Comparison of ENCODE assay signal across 7 mouse cellular contexts in genomic region chr3:96558159-96558558, GRCm38 (mm10). TPM values are rescaled to one million over a fixed set of nuclear protein-coding genes. Genes with fewer than 3 reads are reported as not detected.
DNase-seq lines count a peak whose midpoint lies in the region; ATAC-seq lines count a peak whose summit lies in the region.

No protein-coding gene starts in this region.

- DNase-seq in urinary bladder, postnatal 14 days (ENCODE audit: low spot score): peak; percentile 33
- no peak for DNase-seq in urinary bladder, postnatal 10 days (ENCODE audit: low spot score)
- no peak for DNase-seq in midbrain, embryonic 11.5 days (ENCODE audit: low spot score, missing footprints)
- no peak for DNase-seq in right cerebral cortex, adult 2 months (ENCODE audit: low spot score in 2 of 2)
- DNase-seq in natural killer cell, adult 2 months (ENCODE audit: low spot score in 2 of 2): no peak

- H3K4me1 ChIP-seq in forebrain, embryonic 12.5 days: peaks cover 53% of the 10 kb centered on the region
- peaks cover 44% of the 10 kb centered on the region for H3K4me1 ChIP-seq in kidney, embryonic 14.5 days (ENCODE audit: control insufficient read depth, insufficient read depth, low read length)
- peaks cover 23% of the 10 kb centered on the region; the same call in 1 of the 2 replicates for H3K4me1 ChIP-seq in midbrain, embryonic 11.5 days (ENCODE audit: control insufficient read depth, insufficient read depth, low read length)

- peak overlapping the region; percentile 3; the same call in 1 of the 2 replicates for H3K27ac ChIP-seq in forebrain, embryonic 12.5 days
- H3K27ac ChIP-seq in kidney, embryonic 14.5 days (ENCODE audit: low read depth, low read length): peak overlapping the region; percentile 78
- H3K27ac ChIP-seq in midbrain, embryonic 11.5 days (ENCODE audit: low read depth, low read length): no peak overlapping the region

- no peaks in the 10 kb centered on the region for H3K27me3 ChIP-seq in forebrain, embryonic 12.5 days
- H3K27me3 ChIP-seq in kidney, embryonic 14.5 days (ENCODE audit: control insufficient read depth, insufficient read depth, low read length): no peaks in the 10 kb centered on the region
- no peaks in the 10 kb centered on the region for H3K27me3 ChIP-seq in midbrain, embryonic 11.5 days (ENCODE audit: control insufficient read depth, insufficient read depth, low read length)

- peaks cover 22% of the 10 kb centered on the region for H3K36me3 ChIP-seq in forebrain, embryonic 12.5 days (replicated peaks)
- H3K36me3 ChIP-seq in kidney, embryonic 14.5 days (ENCODE audit: control insufficient read depth, insufficient read depth, low read length): peaks cover 24% of the 10 kb centered on the region
- 0 out of 2 replicates have a peak, but pooled peaks cover 7% of the 10 kb centered on the region for H3K36me3 ChIP-seq in midbrain, embryonic 11.5 days (ENCODE audit: control insufficient read depth, insufficient read depth, low read length)

- H3K9ac ChIP-seq in forebrain, embryonic 12.5 days: peak overlapping the region; percentile 63
- peak overlapping the region; percentile 86 for H3K9ac ChIP-seq in kidney, embryonic 14.5 days (ENCODE audit: low read depth, low read length)
- H3K9ac ChIP-seq in midbrain, embryonic 11.5 days (ENCODE audit: low read length): peak overlapping the region; percentile 81

- H3K4me2 ChIP-seq in forebrain, embryonic 12.5 days: peak overlapping the region; percentile 67
- peak overlapping the region; percentile 81 for H3K4me2 ChIP-seq in kidney, embryonic 14.5 days (replicated peaks; ENCODE audit: low read depth, low read length)
- peak overlapping the region; percentile 83 for H3K4me2 ChIP-seq in midbrain, embryonic 11.5 days

- H3K9me3 ChIP-seq in forebrain, embryonic 12.5 days: no peaks in the 10 kb centered on the region
- H3K9me3 ChIP-seq in kidney, embryonic 14.5 days (ENCODE audit: control insufficient read depth, low read length): no peaks in the 10 kb centered on the region
- H3K9me3 ChIP-seq in midbrain, embryonic 11.5 days (ENCODE audit: control insufficient read depth, low read length): no peaks in the 10 kb centered on the region

- H3K4me3 ChIP-seq in forebrain, embryonic 12.5 days (replicated peaks): peak overlapping the region; percentile 63
- peak overlapping the region; percentile 79 for H3K4me3 ChIP-seq in kidney, embryonic 14.5 days (ENCODE audit: low read length)
- H3K4me3 ChIP-seq in midbrain, embryonic 11.5 days (ENCODE audit: low read depth, low read length): peak overlapping the region; percentile 53

- no peak for ATAC-seq in forebrain, embryonic 12.5 days (ENCODE audit: low FRiP score)
- ATAC-seq in kidney, embryonic 14.5 days (ENCODE audit: low FRiP score, low TSS enrichment): no peak
- peak; percentile 27; the same call in 1 of the 2 replicates for ATAC-seq in midbrain, embryonic 11.5 days (ENCODE audit: low FRiP score)

- WGBS in forebrain, embryonic 12.5 days: under 1% methylated on average over 17 of the region's 17 CpGs
- under 1% methylated on average over 17 of the region's 17 CpGs for WGBS in kidney, embryonic 14.5 days
- WGBS in midbrain, embryonic 11.5 days: 1% methylated on average over 17 of the region's 17 CpGs

RNA-seq across cellular contexts. Expression of gene Txnip, which starts 0.4 kb away (rescaled TPM):
- 40.4 and 40.8 TPM in 2 replicates for polyA plus RNA-seq in forebrain, embryonic 12.5 days (2016; fragmentation: Nextera tagmentation; extraction: Ambion mirVana)
- polyA plus RNA-seq in kidney, embryonic 14.5 days (2014; fragmentation: Nextera tagmentation; extraction: Ambion mirVana): 91.1 and 148 TPM in 2 replicates
- polyA plus RNA-seq in midbrain, embryonic 11.5 days (2014; fragmentation: Nextera tagmentation; extraction: Ambion mirVana): 54.0 and 55.9 TPM in 2 replicates

RNA-seq across cellular contexts. Expression of gene Gm16253, which starts 18.6 kb away (rescaled TPM):
- 1.3 and 1.7 TPM in 2 replicates for polyA plus RNA-seq in forebrain, embryonic 12.5 days (2016; fragmentation: Nextera tagmentation; extraction: Ambion mirVana)
- 0.72 and 1.3 TPM in 2 replicates for polyA plus RNA-seq in kidney, embryonic 14.5 days (2014; fragmentation: Nextera tagmentation; extraction: Ambion mirVana)
- polyA plus RNA-seq in midbrain, embryonic 11.5 days (2014; fragmentation: Nextera tagmentation; extraction: Ambion mirVana): 0.36 and 0.43 TPM in 2 replicates

RNA-seq across cellular contexts. Expression of gene Hfe2, which starts 33.2 kb away (rescaled TPM):
- polyA plus RNA-seq in forebrain, embryonic 12.5 days (2016; fragmentation: Nextera tagmentation; extraction: Ambion mirVana): 0.54 and 0.84 TPM in 2 replicates
- polyA plus RNA-seq in kidney, embryonic 14.5 days (2014; fragmentation: Nextera tagmentation; extraction: Ambion mirVana): 0.20 and 0.30 TPM in 2 replicates
- 1.3 and 1.7 TPM in 2 replicates for polyA plus RNA-seq in midbrain, embryonic 11.5 days (2014; fragmentation: Nextera tagmentation; extraction: Ambion mirVana)

RNA-seq across cellular contexts. Expression of gene Polr3gl, which starts 35.8 kb away (rescaled TPM):
- 40.1 and 40.7 TPM in 2 replicates for polyA plus RNA-seq in forebrain, embryonic 12.5 days (2016; fragmentation: Nextera tagmentation; extraction: Ambion mirVana)
- 18.0 and 22.3 TPM in 2 replicates for polyA plus RNA-seq in kidney, embryonic 14.5 days (2014; fragmentation: Nextera tagmentation; extraction: Ambion mirVana)
- 12.1 and 14.7 TPM in 2 replicates for polyA plus RNA-seq in midbrain, embryonic 11.5 days (2014; fragmentation: Nextera tagmentation; extraction: Ambion mirVana)

RNA-seq across cellular contexts. Expression of gene Ankrd34a, which starts 38.3 kb away (rescaled TPM):
- polyA plus RNA-seq in forebrain, embryonic 12.5 days (2016; fragmentation: Nextera tagmentation; extraction: Ambion mirVana): 4.0 and 4.4 TPM in 2 replicates
- polyA plus RNA-seq in kidney, embryonic 14.5 days (2014; fragmentation: Nextera tagmentation; extraction: Ambion mirVana): 1.8 and 2.4 TPM in 2 replicates
- polyA plus RNA-seq in midbrain, embryonic 11.5 days (2014; fragmentation: Nextera tagmentation; extraction: Ambion mirVana): 1.5 and 2.0 TPM in 2 replicates
